ENCODE assay signal across 25 mouse cellular contexts in genomic region chr2:70827780-70828179, GRCm38 (mm10). TPM values are rescaled to one million over a fixed set of nuclear protein-coding genes. Genes with fewer than 3 reads are reported as not detected.
DNase-seq lines count a peak whose midpoint lies in the region; ATAC-seq and TF ChIP-seq lines count a peak whose summit lies in the region.
"Had no signal": no experiment of that assay in that cellular context is flagged by ENCODE, and none has a peak within 500 bp of the region (broad histone marks: within the 10 kb centered on the region; RNA-seq: fewer than 3 reads in every experiment).

No protein-coding gene starts in this region.

- intact Hi-C loops in left cerebral cortex, adult 2 months (cut with DNase I) = loop anchor here (5.0 kb wide), 1 partner anchor 60 kb away; no protein-coding TSS in a partner anchor

- H3K9me3 ChIP-seq in G1E (replicated peaks) = no peaks in the 10 kb centered on the region
- no peaks in the 10 kb centered on the region for H3K9me3 ChIP-seq in MEL (replicated peaks; ENCODE audit: insufficient read depth, low read length)
- no peaks in the 10 kb centered on the region for H3K9me3 ChIP-seq in erythroblast, embryonic 14.5 days (ENCODE audit: control insufficient read depth, low read length)
- no peaks in the 10 kb centered on the region for H3K9me3 ChIP-seq in liver, embryonic 13.5 days (replicated peaks)
- H3K9me3 ChIP-seq: hindbrain, embryonic 13.5 days; megakaryocyte, embryonic 14.5 days; midbrain, embryonic 12.5 days; neural tube, embryonic 12.5 days had no signal

- DNase-seq in G1E (ENCODE audit: low spot score) (no peak), MEL (ENCODE audit: low read depth, low spot score) (peak; percentile 55)
- DNase-seq in liver, embryonic 13.5 days = peak; percentile 60
- DNase-seq in cerebellum, adult 2 months = no peak
- no peak for DNase-seq in kidney, adult 18-20 months
- no peak for DNase-seq in cerebellum, adult 9-10 months
- DNase-seq in left cerebral cortex, adult 2 months (ENCODE audit: extremely low spot score in 1 of 2, low spot score in 2 of 2) = no peak
- DNase-seq: adrenal gland, postnatal 10 days; B cell, adult 2 months; cerebellum, adult 18-20 months; cerebellum, postnatal 25 days; gastrocnemius, postnatal 10 days; heart, postnatal 4 days; kidney, postnatal 4 days; lung, postnatal 4 days; right cerebral cortex, adult 18-20 months; right cerebral cortex, postnatal 4 days had no signal

- H3K27me3 ChIP-seq in G1E (ENCODE audit: insufficient read depth, low read length) (no peaks in the 10 kb centered on the region), MEL (ENCODE audit: control insufficient read depth in 1 of 2, insufficient read depth in 2 of 2, low read length in 2 of 2) (no peaks in the 10 kb centered on the region)
- no peaks in the 10 kb centered on the region for H3K27me3 ChIP-seq in erythroblast, embryonic 14.5 days (ENCODE audit: control insufficient read depth)
- H3K27me3 ChIP-seq in liver, embryonic 13.5 days = no peaks in the 10 kb centered on the region
- no peaks in the 10 kb centered on the region; the same call in 1 of the 2 replicates for H3K27me3 ChIP-seq in cerebellum, adult 2 months (ENCODE audit: control insufficient read depth, insufficient read depth, low read length)
- H3K27me3 ChIP-seq: hindbrain, embryonic 13.5 days; megakaryocyte, embryonic 14.5 days; midbrain, embryonic 12.5 days; neural tube, embryonic 12.5 days had no signal

- peak; percentile 39 to 74; a peak in 3 of 4 replicates for TF ChIP-seq EP300 in MEL (IDR thresholded peaks at IDR 0.05; ENCODE audit: low read depth in 1 of 2, low read length in 2 of 2)

- TF ChIP-seq RAD21 in MEL (IDR thresholded peaks at IDR 0.05; ENCODE audit: low read depth, low read length) = no peak

- ATAC-seq in G1E (ENCODE audit: extremely low read depth, insufficient number of reproducible peaks, low FRiP score, poor library complexity, severe bottlenecking) = no peak
- ATAC-seq in liver, embryonic 13.5 days (ENCODE audit: low read depth) = 0 out of 2 replicates have a peak, but pooled peaks have one; percentile 6
- ATAC-seq: forebrain, embryonic 16.5 days; intestine, postnatal 0 days had no signal

- peak overlapping the region; percentile 61 for H3K9ac ChIP-seq in MEL (ENCODE audit: control insufficient read depth, low read depth, low read length, poor library complexity, severe bottlenecking)
- peak overlapping the region; percentile 99 for H3K9ac ChIP-seq in liver, embryonic 13.5 days
- H3K9ac ChIP-seq: hindbrain, embryonic 13.5 days; midbrain, embryonic 12.5 days; neural tube, embryonic 12.5 days had no signal

- H3K4me1 ChIP-seq in G1E (ENCODE audit: insufficient read depth, low read depth, low read length) (peaks cover 64% of the 10 kb centered on the region), MEL (ENCODE audit: control insufficient read depth in 1 of 2, insufficient read depth in 2 of 2, low read length in 2 of 2) (peaks cover 14 to 30% of the 10 kb centered on the region in 2 experiments)
- H3K4me1 ChIP-seq in erythroblast, embryonic 14.5 days (ENCODE audit: control insufficient read depth) = peaks cover 71% of the 10 kb centered on the region
- peaks cover 71% of the 10 kb centered on the region for H3K4me1 ChIP-seq in liver, embryonic 13.5 days (replicated peaks)
- H3K4me1 ChIP-seq in cerebellum, adult 2 months (ENCODE audit: control insufficient read depth, insufficient read depth, low read length) = no peaks in the 10 kb centered on the region; the same call in 1 of the 2 replicates

- peaks cover 26% of the 10 kb centered on the region for H3K79me2 ChIP-seq in MEL (ENCODE audit: control insufficient read depth, insufficient read depth, low read length, poor library complexity)

- peak overlapping the region; percentile 66 for H3K4me2 ChIP-seq in liver, embryonic 13.5 days
- H3K4me2 ChIP-seq: hindbrain, embryonic 13.5 days; midbrain, embryonic 12.5 days; neural tube, embryonic 12.5 days had no signal

- 25% methylated on average over 8 of the region's 8 CpGs for WGBS in liver, embryonic 13.5 days (ENCODE audit: insufficient replicate concordance)
- 91% methylated on average over 8 of the region's 8 CpGs for WGBS in cerebellum, adult 2 months

- H3K36me3 ChIP-seq in G1E (replicated peaks) (no peaks in the 10 kb centered on the region), MEL (ENCODE audit: control insufficient read depth in 1 of 2, insufficient read depth in 2 of 2, low read length in 2 of 2) (peaks cover 0 to 40% of the 10 kb centered on the region in 2 experiments; a peak in 2 of 4 replicates)
- peaks cover 3% of the 10 kb centered on the region for H3K36me3 ChIP-seq in erythroblast, embryonic 14.5 days (ENCODE audit: control insufficient read depth)
- H3K36me3 ChIP-seq in liver, embryonic 13.5 days = no peaks in the 10 kb centered on the region
- H3K36me3 ChIP-seq: hindbrain, embryonic 13.5 days; midbrain, embryonic 12.5 days; neural tube, embryonic 12.5 days had no signal

- TF ChIP-seq CTCF in G1E (IDR thresholded peaks at IDR 0.05; ENCODE audit: low read depth, low read length) = no peak
- TF ChIP-seq CTCF in MEL (IDR thresholded peaks at IDR 0.05 in 2 of 3, conservative IDR thresholded peaks at IDR 0.05 in 1 of 3; ENCODE audit: control insufficient read depth in 1 of 3, insufficient read depth in 1 of 3, low read depth in 2 of 3, low read length in 3 of 3, poor library complexity in 1 of 3, severe bottlenecking in 1 of 3) = no peak
- TF ChIP-seq CTCF in cerebellum, adult 2 months (IDR thresholded peaks at IDR 0.05; ENCODE audit: borderline replicate concordance, insufficient read depth, low read depth, low read length) = no peak
- TF ChIP-seq CTCF in left cerebral cortex, adult 2 months (IDR thresholded peaks at IDR 0.05) = no peak

- H3K27ac ChIP-seq in MEL (ENCODE audit: control insufficient read depth, low read depth, low read length) = peak overlapping the region; percentile 76
- H3K27ac ChIP-seq in liver, embryonic 13.5 days = peak overlapping the region; percentile 100
- H3K27ac ChIP-seq in cerebellum, adult 2 months (ENCODE audit: insufficient read depth, low read length) = no peak overlapping the region
- H3K27ac ChIP-seq in left cerebral cortex, adult 2 months = no peak overlapping the region
- H3K27ac ChIP-seq: hindbrain, embryonic 13.5 days; midbrain, embryonic 12.5 days; neural tube, embryonic 12.5 days had no signal

- H3K4me3 ChIP-seq in G1E (ENCODE audit: low read depth, low read length) = peak overlapping the region; percentile 37; the same call in 1 of the 2 replicates
- H3K4me3 ChIP-seq in MEL (ENCODE audit: control insufficient read depth in 1 of 2, insufficient read depth in 1 of 2, low read depth in 2 of 2, low read length in 2 of 2) = peak overlapping the region; percentile 57 to 61
- H3K4me3 ChIP-seq in erythroblast, embryonic 14.5 days (replicated peaks) = peak overlapping the region; percentile 99
- peak overlapping the region; percentile 32 for H3K4me3 ChIP-seq in liver, embryonic 13.5 days (replicated peaks)
- no peak overlapping the region for H3K4me3 ChIP-seq in cerebellum, adult 2 months (replicated peaks; ENCODE audit: insufficient read depth, low read depth, low read length)
- H3K4me3 ChIP-seq in left cerebral cortex, adult 2 months = no peak overlapping the region
- H3K4me3 ChIP-seq: hindbrain, embryonic 13.5 days; midbrain, embryonic 12.5 days; myocyte; neural tube, embryonic 12.5 days had no signal

- TF ChIP-seq POLR2A in MEL (IDR thresholded peaks at IDR 0.05; ENCODE audit: control insufficient read depth in 1 of 2, insufficient read depth in 1 of 2, low read depth in 1 of 2, low read length in 2 of 2, poor library complexity in 1 of 2) = peak in 1 of 2 experiments; percentile 46; a peak in 1 of 4 replicates
- no peak for TF ChIP-seq POLR2A in cerebellum, adult 2 months (IDR thresholded peaks at IDR 0.05; ENCODE audit: borderline replicate concordance, insufficient read depth, low read length)

TF ChIP-seq in MEL, 35 proteins besides CTCF, POLR2A, EP300 and RAD21 (continues in another document):
- TF ChIP-seq POLR2AphosphoS2 (IDR thresholded peaks at IDR 0.05; ENCODE audit: low read length) = no peak
- TF ChIP-seq TBP (IDR thresholded peaks at IDR 0.05; ENCODE audit: low read depth, low read length) = peak; percentile 64; the same call in 1 of the 2 replicates
- TF ChIP-seq GATA1 (IDR thresholded peaks at IDR 0.05; ENCODE audit: low read depth, low read length) = peak; percentile 80
- no peak for TF ChIP-seq USF1 (IDR thresholded peaks at IDR 0.05; ENCODE audit: low read depth, low read length)
- TF ChIP-seq NRF1 (IDR thresholded peaks at IDR 0.05; ENCODE audit: insufficient read depth, low read depth, low read length, poor library complexity, severe bottlenecking) = no peak
- peak; percentile 72 for TF ChIP-seq ETS1 (IDR thresholded peaks at IDR 0.05; ENCODE audit: low read depth, low read length)
- TF ChIP-seq MAZ (IDR thresholded peaks at IDR 0.05; ENCODE audit: low read depth, low read length) = no peak
- TF ChIP-seq E2F4 (IDR thresholded peaks at IDR 0.05; ENCODE audit: borderline replicate concordance, low read depth, low read length) = no peak
- TF ChIP-seq HCFC1 (IDR thresholded peaks at IDR 0.05; ENCODE audit: low read depth, low read length) = no peak
- TF ChIP-seq CHD2 (IDR thresholded peaks at IDR 0.05; ENCODE audit: low read length) = no peak
- no peak for TF ChIP-seq MYC (IDR thresholded peaks at IDR 0.05; ENCODE audit: low read depth, low read length)
- TF ChIP-seq BHLHE40 (IDR thresholded peaks at IDR 0.05; ENCODE audit: borderline replicate concordance, low read depth, low read length) = no peak; the same call in 1 of the 2 replicates
- peak; percentile 39; the same call in 1 of the 2 replicates for TF ChIP-seq MAX (IDR thresholded peaks at IDR 0.05; ENCODE audit: low read length)
- no peak for TF ChIP-seq NELFE (IDR thresholded peaks at IDR 0.05; ENCODE audit: low read depth, low read length)
- TF ChIP-seq SIN3A (IDR thresholded peaks at IDR 0.05; ENCODE audit: low read length) = peak; percentile 69
- TF ChIP-seq GABPA (IDR thresholded peaks at IDR 0.05; ENCODE audit: low read depth, low read length) = no peak
- TF ChIP-seq ZKSCAN1 (IDR thresholded peaks at IDR 0.05; ENCODE audit: low read depth, low read length) = no peak
- TF ChIP-seq USF2 (IDR thresholded peaks at IDR 0.05; ENCODE audit: borderline replicate concordance in 1 of 2, insufficient read depth in 1 of 2, low read depth in 1 of 2, low read length in 2 of 2) = no peak

RNA-seq across cellular contexts. Expression of gene Tlk1, which starts 2.3 kb away (rescaled TPM):
- 132 and 165 TPM in 2 replicates for total RNA-seq in G1E (2014; fragmentation: Nextera tagmentation)
- 84.9 and 96.2 TPM in 2 replicates for total RNA-seq in G1E (2017)
- polyA plus RNA-seq in G1E (2012) = 29.3 and 35.1 TPM in 2 replicates
- total RNA-seq in MEL (2012; rRNA removed) = 20.5 and 23.6 TPM in 2 replicates
- polyA plus RNA-seq in MEL (2012; ENCODE audit: insufficient read depth in 1 of 2, insufficient read length in 2 of 2, low read depth in 1 of 2, low replicate concordance in 2 of 2, missing spikeins in 1 of 2) = 10 to 100 TPM; 56.6 to 57.0 TPM
- polyA plus RNA-seq in erythroblast, embryonic 14.5 days (2012) = 3.3 and 4.5 TPM in 2 replicates
- polyA plus RNA-seq in liver, embryonic 13.5 days (2015; fragmentation: Nextera tagmentation; extraction: Ambion mirVana) = 28.1 and 29.5 TPM in 2 replicates
- 28.2 and 30.4 TPM in 2 replicates for polyA plus RNA-seq in cerebellum, adult 2 months (2012; rRNA removed)
- 10 to 100 TPM; 81.1 to 83.4 TPM for total RNA-seq in left cerebral cortex, adult 2 months (2021)

Comparison
In these comparisons a context has a peak if more than half of its experiments do, and no peak if none do; other contexts are left out.
1. DNase-seq: peak in MEL (single experiment) and liver, embryonic 13.5 days (single experiment); none in G1E (single experiment), cerebellum, adult 2 months (0 of 2), kidney, adult 18-20 months (single experiment), cerebellum, adult 9-10 months (single experiment) and left cerebral cortex, adult 2 months (0 of 2).
2. H3K4me3 ChIP-seq: peak in G1E (single experiment), MEL (2 of 2), erythroblast, embryonic 14.5 days (single experiment) and liver, embryonic 13.5 days (single experiment); none in cerebellum, adult 2 months (single experiment) and left cerebral cortex, adult 2 months (single experiment).
3. H3K27ac ChIP-seq: peak in MEL (single experiment) and liver, embryonic 13.5 days (single experiment); none in cerebellum, adult 2 months (single experiment) and left cerebral cortex, adult 2 months (single experiment).